Mouse (Mus musculus) megakaryocyte, embryonic 14.5 days (primary cell): ENCODE measurements around the gene Ush2a. TPM values are rescaled to one million over a fixed set of nuclear protein-coding genes. Genes with fewer than 3 reads are reported as not detected.
A peak's percentile ranks its signal among the peaks of the same experiment; 100 is the strongest.

Experiments used
- H3K27me3 ChIP-seq: replicated peaks from 2 replicates; pipeline ENCODE3; 2012; ENCODE audit warnings: inconsistent platforms
- H3K36me3 ChIP-seq: replicated peaks from 2 replicates; pipeline ENCODE3; 2012; ENCODE audit warnings: low read length, inconsistent platforms, mixed read lengths
- H3K4me1 ChIP-seq: 2 replicates; pipeline ENCODE4 v1.6.1; 2012; ENCODE audit warnings: inconsistent platforms
- H3K4me3 ChIP-seq: replicated peaks from 2 replicates; pipeline ENCODE3; 2012; ENCODE audit warnings: moderate library complexity, mild to moderate bottlenecking, inconsistent platforms
- H3K9me3 ChIP-seq: 2 replicates; pipeline ENCODE4 v1.6.1; 2012; ENCODE audit warnings: inconsistent platforms
- FLI1 ChIP-seq: IDR thresholded peaks from 2 replicates; pipeline ENCODE4 v1.6.1; 2012; ENCODE audit warnings: low read length, inconsistent platforms, mixed read lengths
- GATA1 ChIP-seq: IDR thresholded peaks from 3 replicates; pipeline ENCODE4 v1.6.1; 2012; ENCODE audit warnings: mixed read lengths, low read length, inconsistent platforms, borderline replicate concordance
- polyA plus RNA-seq: library from polyadenylated mRNA; stranded (reverse); fragments of >175 nt; gene quantifications from 2 replicates; pipeline ENCODE4 v1.2.3, GENCODE M21; 2012; ENCODE audit warnings: low replicate concordance; ENCODE audit not compliant: insufficient read depth

Ush2a gene
- polyA plus RNA-seq, 1 experiment, result not detected

GRCm38 (mm10) chr1:188385733-188386261, 124.0 kb downstream of the Ush2a start:
- Histone ChIP-seq H3K4me1 (peaks cover 82% of the 10 kb centered on the region), H3K4me3 (peak overlapping the region; percentile 47), H3K27me3 (no peaks in the 10 kb centered on the region), H3K36me3 (peaks cover 8% of the 10 kb centered on the region), H3K9me3 (no peaks in the 10 kb centered on the region)
- TF ChIP-seq FLI1 (no peak), GATA1 (no peak)

- peak overlapping the region; percentile 74 for H3K4me3 ChIP-seq
- TF ChIP-seq FLI1 (no peak), GATA1 (no peak)
- peaks cover 6% of the 10 kb centered on the region for H3K36me3 ChIP-seq
- peaks cover 85% of the 10 kb centered on the region for H3K4me1 ChIP-seq
- H3K9me3 ChIP-seq, result no peaks in the 10 kb centered on the region
- H3K27me3 ChIP-seq, result no peaks in the 10 kb centered on the region
These were observed 125.5 kb downstream of the Ush2a start for GRCm38 (mm10) chr1:188387321-188387720.

- no peaks in the 10 kb centered on the region for H3K27me3 ChIP-seq
- H3K36me3 ChIP-seq, result peaks cover 6% of the 10 kb centered on the region
- H3K4me1 ChIP-seq, result peaks cover 85% of the 10 kb centered on the region
- peak; percentile 42; the same call in 1 of the 2 replicates for TF ChIP-seq FLI1
- TF ChIP-seq GATA1, result peak; percentile 96; the same call in 2 of the 3 replicates
- peak overlapping the region; percentile 54 for H3K4me3 ChIP-seq
- no peaks in the 10 kb centered on the region for H3K9me3 ChIP-seq
These were observed 126.1 kb downstream of the Ush2a start for GRCm38 (mm10) chr1:188387820-188388471.

GRCm38 (mm10) chr1:188390080-188390479, 128.3 kb downstream of the Ush2a start:
- Histone ChIP-seq H3K27me3 (no peaks in the 10 kb centered on the region), H3K9me3 (no peaks in the 10 kb centered on the region), H3K4me1 (peaks cover 85% of the 10 kb centered on the region), H3K4me3 (peak overlapping the region; percentile 40), H3K36me3 (peaks cover 12% of the 10 kb centered on the region)
- TF ChIP-seq GATA1 (no peak), FLI1 (no peak)

GRCm38 (mm10) chr1:188407176-188407575, 145.4 kb downstream of the Ush2a start:
- no peaks in the 10 kb centered on the region for H3K9me3 ChIP-seq
- no peaks in the 10 kb centered on the region for H3K27me3 ChIP-seq
- peaks cover 64% of the 10 kb centered on the region for H3K4me1 ChIP-seq
- no peak overlapping the region for H3K4me3 ChIP-seq
- H3K36me3 ChIP-seq, result no peaks in the 10 kb centered on the region
- no peak for TF ChIP-seq FLI1
- no peak for TF ChIP-seq GATA1

- Histone ChIP-seq H3K9me3 (no peaks in the 10 kb centered on the region), H3K4me3 (peak overlapping the region; percentile 65), H3K27me3 (no peaks in the 10 kb centered on the region), H3K4me1 (peaks cover 67% of the 10 kb centered on the region), H3K36me3 (no peaks in the 10 kb centered on the region)
- TF ChIP-seq FLI1 (no peak), GATA1 (no peak)
These were observed 146.0 kb downstream of the Ush2a start for GRCm38 (mm10) chr1:188407613-188408386.

GRCm38 (mm10) chr1:188410547-188410946, 148.7 kb downstream of the Ush2a start:
- H3K9me3 ChIP-seq, result no peaks in the 10 kb centered on the region
- H3K36me3 ChIP-seq, result no peaks in the 10 kb centered on the region
- H3K4me1 ChIP-seq, result peaks cover 75% of the 10 kb centered on the region
- TF ChIP-seq GATA1, result no peak
- no peak for TF ChIP-seq FLI1
- H3K4me3 ChIP-seq, result no peak overlapping the region
- H3K27me3 ChIP-seq, result no peaks in the 10 kb centered on the region

GRCm38 (mm10) chr1:188420543-188420942, 158.7 kb downstream of the Ush2a start:
- Histone ChIP-seq H3K9me3 (no peaks in the 10 kb centered on the region), H3K4me1 (peaks cover 76% of the 10 kb centered on the region), H3K27me3 (no peaks in the 10 kb centered on the region), H3K36me3 (no peaks in the 10 kb centered on the region), H3K4me3 (no peak overlapping the region)
- TF ChIP-seq FLI1, result no peak
- TF ChIP-seq GATA1, result no peak

- no peak for TF ChIP-seq FLI1
- TF ChIP-seq GATA1, result no peak
- Histone ChIP-seq H3K27me3 (no peaks in the 10 kb centered on the region), H3K4me1 (peaks cover 30% of the 10 kb centered on the region), H3K4me3 (no peak overlapping the region), H3K9me3 (no peaks in the 10 kb centered on the region), H3K36me3 (no peaks in the 10 kb centered on the region)
These were observed 166.3 kb downstream of the Ush2a start for GRCm38 (mm10) chr1:188428172-188428571.

- Histone ChIP-seq H3K36me3 (no peaks in the 10 kb centered on the region), H3K4me1 (peaks cover 18% of the 10 kb centered on the region), H3K9me3 (no peaks in the 10 kb centered on the region), H3K27me3 (no peaks in the 10 kb centered on the region), H3K4me3 (no peak overlapping the region)
- no peak for TF ChIP-seq GATA1
- no peak for TF ChIP-seq FLI1
These were observed 168.9 kb downstream of the Ush2a start for GRCm38 (mm10) chr1:188430689-188431088.
